Mouse (Mus musculus): ENCODE measurements around the gene Mplkip. TPM values are rescaled to one million over a fixed set of nuclear protein-coding genes. Genes with fewer than 3 reads are reported as not detected.

Mplkip gene
- total RNA-seq (2023), result 19.3 to 22.6 TPM (median 21.5 TPM) in 4 replicates

DNA sequence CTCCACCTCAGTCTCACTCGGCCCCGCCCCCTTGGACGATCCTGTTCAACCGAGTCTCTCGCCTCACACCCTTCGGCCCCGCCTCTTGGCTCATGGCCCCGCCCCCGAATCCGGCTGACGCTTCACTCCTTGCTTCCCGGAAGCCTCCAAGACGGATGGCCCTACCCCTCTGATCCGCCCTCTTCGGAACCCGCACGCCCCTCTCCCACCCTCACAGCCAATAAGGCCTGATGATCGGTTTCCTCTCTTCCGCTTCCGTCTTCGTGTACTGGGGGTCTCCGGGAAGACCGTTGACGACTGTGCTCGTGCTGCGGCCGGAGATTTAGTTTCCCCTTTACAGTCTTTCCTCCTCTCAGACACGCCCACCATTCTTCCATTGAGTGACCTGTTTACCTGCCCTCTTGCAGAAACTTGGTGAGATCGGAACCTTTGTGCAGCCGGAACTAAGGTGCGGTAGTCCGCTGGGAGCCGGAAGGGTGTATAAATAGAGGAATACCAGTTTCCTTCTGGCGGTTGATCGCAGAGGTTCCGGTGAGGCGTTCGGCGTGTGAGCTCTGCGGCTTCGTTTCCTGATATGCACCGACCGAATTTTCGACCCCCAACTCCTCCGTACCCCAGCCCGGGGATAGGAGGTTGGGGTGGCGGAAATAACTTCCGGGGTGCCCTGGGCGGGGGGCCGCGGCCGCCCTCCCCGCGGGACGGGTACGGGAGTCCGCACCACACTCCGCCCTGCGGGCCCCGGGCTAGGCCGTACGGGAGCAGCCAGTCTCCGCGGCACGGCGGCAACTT lies at the start of gene Mplkip, which contains the start of gene Sugct:
Gene Mplkip (plus strand): TSS at position 282 of the 789 bp plus-strand sequence.
Gene Sugct (minus strand): TSS at position 643 of the 789 bp plus-strand sequence.

Other genes starting within 250 kb of the Mplkip start
- gene Sugct, start 361 bp downstream of the Mplkip start, total RNA-seq (2023), result 0.72 to 0.88 TPM in 2 of 4 replicates, not detected in the others
- 184 to 197 TPM (median 194 TPM) in 4 replicates for gene Cdk13, start 109.9 kb downstream of the Mplkip start, total RNA-seq (2023)
- gene Rala, start 249.0 kb downstream of the Mplkip start, total RNA-seq (2023), result 22.9 to 36.3 TPM (median 27.5 TPM) in 4 replicates

Measured in B cell, adult 62 days (primary cell).